Mouse (Mus musculus) erythroblast, embryonic 14.5 days (primary cell): ENCODE data around the gene Rab9b. TPM values are rescaled to one million over a fixed set of nuclear protein-coding genes. Genes with fewer than 3 reads are reported as not detected.

Experiments used
- H3K27me3 ChIP-seq: 2 replicates; pipeline ENCODE4 v1.6.1; 2012; ENCODE audit warnings: inconsistent platforms; ENCODE audit not compliant: control insufficient read depth
- H3K36me3 ChIP-seq: 2 replicates; pipeline ENCODE4 v1.6.1; 2012; ENCODE audit warnings: mild to moderate bottlenecking, inconsistent platforms; ENCODE audit not compliant: control insufficient read depth
- H3K4me1 ChIP-seq: 2 replicates; pipeline ENCODE4 v1.6.1; 2012; ENCODE audit warnings: inconsistent platforms; ENCODE audit not compliant: control insufficient read depth
- H3K4me3 ChIP-seq: replicated peaks from 2 replicates; pipeline ENCODE3; 2012; ENCODE audit warnings: moderate library complexity, mild to moderate bottlenecking, inconsistent platforms
- H3K9me3 ChIP-seq: 2 replicates; pipeline ENCODE4 v1.6.1; 2012; ENCODE audit warnings: low read length, inconsistent platforms, mixed read lengths; ENCODE audit not compliant: control insufficient read depth
- GATA1 ChIP-seq: IDR thresholded peaks from 2 replicates; pipeline ENCODE4 v1.6.1; 2012; ENCODE audit warnings: low read length, inconsistent platforms, mixed read lengths
- TAL1 ChIP-seq: IDR thresholded peaks from 3 replicates; pipeline ENCODE4 v1.6.1; 2012; ENCODE audit warnings: low read length, inconsistent platforms, mixed read lengths
- polyA plus RNA-seq: library from polyadenylated mRNA; stranded (reverse); fragments of >175 nt; gene quantifications from 2 replicates; pipeline ENCODE4 v1.2.3, GENCODE M21; 2012

Gene Rab9b
- polyA plus RNA-seq = not detected in 2 replicates

- H3K4me3 ChIP-seq = peak within 1 kb of the TSS; percentile 28
- no peaks in the 10 kb centered on the region for H3K9me3 ChIP-seq
- H3K4me1 ChIP-seq = no peaks in the 10 kb centered on the region; the same call in 1 of the 2 replicates
- peaks cover 7% of the 10 kb centered on the region for H3K27me3 ChIP-seq
- TF ChIP-seq GATA1 = no peak
- H3K36me3 ChIP-seq = no peaks in the 10 kb centered on the region
Measured at GRCm38 (mm10) chrX:136868061-136869040, at the start of gene Rab9b. Gene Rab9b (minus strand): TSS chrX:136868755.

- H3K36me3 ChIP-seq = no peaks in the 10 kb centered on the region
- TF ChIP-seq TAL1 (no peak), GATA1 (no peak)
- no peaks in the 10 kb centered on the region for H3K4me1 ChIP-seq
Measured at GRCm38 (mm10) chrX:136904369-136904768, 35.8 kb upstream of the Rab9b start.

DNA sequence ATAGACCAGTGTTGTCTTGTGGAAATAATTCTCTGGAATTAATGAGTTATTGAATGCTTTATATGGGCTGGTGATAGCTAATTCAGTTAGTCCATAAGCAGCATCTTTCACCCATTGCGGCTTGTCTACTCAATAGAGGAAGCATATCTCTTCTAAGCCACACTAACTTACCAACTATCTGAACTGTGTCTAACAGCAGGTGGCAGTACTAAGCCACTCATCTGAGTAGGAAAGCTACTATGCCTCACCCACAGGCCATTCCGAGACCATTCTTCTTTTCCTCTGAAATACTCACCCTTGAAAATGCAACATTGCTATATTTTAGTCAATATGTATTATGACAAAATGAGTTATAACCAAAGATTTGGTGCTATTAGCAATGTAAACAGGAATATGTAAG lies 27.2 kb upstream of the Rab9b start:
- Histone ChIP-seq H3K9me3 (no peaks in the 10 kb centered on the region), H3K36me3 (no peaks in the 10 kb centered on the region), H3K4me1 (no peaks in the 10 kb centered on the region), H3K4me3 (no peak overlapping the region), H3K27me3 (no peaks in the 10 kb centered on the region)
- no peak for TF ChIP-seq TAL1
- no peak for TF ChIP-seq GATA1

More at GRCm38 (mm10) chrX:136904369-136904768, 35.8 kb upstream of the Rab9b start:
- no peak overlapping the region for H3K4me3 ChIP-seq
- H3K27me3 ChIP-seq = no peaks in the 10 kb centered on the region
- no peaks in the 10 kb centered on the region for H3K9me3 ChIP-seq

- no peak for TF ChIP-seq GATA1
- no peak for TF ChIP-seq TAL1
- no peaks in the 10 kb centered on the region for H3K27me3 ChIP-seq
- H3K4me3 ChIP-seq = no peak overlapping the region
- no peaks in the 10 kb centered on the region for H3K4me1 ChIP-seq
- no peaks in the 10 kb centered on the region for H3K9me3 ChIP-seq
- H3K36me3 ChIP-seq = no peaks in the 10 kb centered on the region
Measured at GRCm38 (mm10) chrX:136850300-136850699, 18.3 kb downstream of the Rab9b start.

DNA sequence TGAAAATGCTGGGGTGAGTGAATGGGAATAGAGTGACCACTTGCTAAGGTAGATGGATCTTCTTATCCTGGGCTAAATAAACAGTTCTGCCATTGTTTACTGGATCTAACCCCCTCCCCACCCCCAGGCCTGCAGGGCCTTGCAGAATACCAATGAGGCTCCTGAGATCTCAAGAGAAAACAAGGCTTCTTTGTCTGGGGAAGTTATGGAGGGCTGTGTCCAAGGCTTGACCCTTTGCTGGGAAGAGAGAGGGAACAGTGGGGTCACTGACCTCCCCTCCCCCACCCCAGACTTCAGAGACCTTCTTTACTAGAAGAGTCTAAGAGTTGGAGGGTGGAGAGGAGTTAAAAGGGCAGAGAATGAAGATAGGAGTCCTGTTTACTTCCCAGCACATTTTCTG lies 39.9 kb downstream of the Rab9b start:
- Histone ChIP-seq H3K4me3 (no peak overlapping the region), H3K4me1 (no peaks in the 10 kb centered on the region), H3K9me3 (no peaks in the 10 kb centered on the region), H3K27me3 (no peaks in the 10 kb centered on the region), H3K36me3 (no peaks in the 10 kb centered on the region)
- TF ChIP-seq GATA1 = no peak

GRCm38 (mm10) chrX:136825016-136825415 lies 43.5 kb downstream of the Rab9b start:
- H3K36me3 ChIP-seq = no peaks in the 10 kb centered on the region
- H3K4me3 ChIP-seq = no peak overlapping the region
- TF ChIP-seq GATA1 (no peak), TAL1 (no peak)
- no peaks in the 10 kb centered on the region for H3K4me1 ChIP-seq
- H3K9me3 ChIP-seq = no peaks in the 10 kb centered on the region
- 0 out of 2 replicates have a peak, but pooled peaks cover 2% of the 10 kb centered on the region for H3K27me3 ChIP-seq

- Histone ChIP-seq H3K36me3 (no peaks in the 10 kb centered on the region), H3K4me1 (no peaks in the 10 kb centered on the region), H3K9me3 (no peaks in the 10 kb centered on the region), H3K4me3 (no peak within 1 kb of the TSS), H3K27me3 (0 out of 2 replicates have a peak, but pooled peaks cover 2% of the 10 kb centered on the region)
- TF ChIP-seq GATA1 = no peak
- TF ChIP-seq TAL1 = no peak
Measured at GRCm38 (mm10) chrX:136822371-136822770, 46.2 kb downstream of the Rab9b start, which contains the start of gene Plp1. Gene Plp1 (plus strand): TSS chrX:136822671.

DNA sequence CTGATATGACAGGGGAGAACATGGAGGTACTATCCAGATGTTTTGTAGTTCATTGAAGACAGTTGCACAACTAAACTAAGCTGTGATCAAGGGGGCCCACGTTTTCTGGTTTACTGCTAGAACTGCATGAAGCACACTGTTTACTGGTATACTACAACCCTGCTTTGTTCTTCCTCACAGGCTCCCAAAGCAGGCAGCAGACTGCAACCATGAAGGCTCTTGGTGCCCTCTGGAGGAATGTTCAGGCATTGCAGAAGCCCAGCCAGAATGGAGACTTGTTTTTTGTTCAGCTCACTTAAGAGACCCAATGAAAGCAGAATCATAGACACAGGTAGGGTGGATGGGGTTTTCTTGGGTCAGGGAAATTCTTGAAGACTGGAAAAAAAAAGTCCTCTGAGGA lies 48.3 kb downstream of the Rab9b start:
- no peaks in the 10 kb centered on the region for H3K4me1 ChIP-seq
- 0 out of 2 replicates have a peak, but pooled peaks cover 2% of the 10 kb centered on the region for H3K27me3 ChIP-seq
- no peaks in the 10 kb centered on the region for H3K36me3 ChIP-seq
- no peaks in the 10 kb centered on the region for H3K9me3 ChIP-seq
- TF ChIP-seq TAL1 (no peak), GATA1 (no peak)
- H3K4me3 ChIP-seq = no peak overlapping the region

DNA sequence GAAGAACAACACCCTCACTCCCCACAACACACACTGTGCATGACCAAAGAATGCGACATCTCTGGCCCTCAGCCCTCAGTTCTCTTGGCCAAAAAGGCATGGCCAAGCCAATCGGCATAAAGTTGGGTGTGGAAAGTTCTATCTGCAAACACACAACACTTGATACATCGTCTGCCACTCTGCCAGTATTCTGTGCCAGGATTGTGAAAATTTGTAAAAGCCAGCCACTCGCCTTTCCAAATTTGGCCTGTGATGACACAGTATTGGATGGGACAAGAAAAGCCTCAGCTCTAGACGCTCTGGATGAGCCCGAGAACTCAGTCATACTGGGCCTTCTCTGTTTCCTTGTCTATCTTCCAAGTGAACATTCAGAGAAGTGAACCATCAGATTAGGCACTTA lies 48.8 kb downstream of the Rab9b start:
- Histone ChIP-seq H3K4me1 (no peaks in the 10 kb centered on the region), H3K27me3 (0 out of 2 replicates have a peak, but pooled peaks cover 2% of the 10 kb centered on the region), H3K36me3 (no peaks in the 10 kb centered on the region), H3K4me3 (no peak overlapping the region), H3K9me3 (no peaks in the 10 kb centered on the region)
- no peak for TF ChIP-seq GATA1
- no peak for TF ChIP-seq TAL1

Other genes starting within 250 kb of the Rab9b start
- not detected in 2 replicates for gene Tceal1, start 160.8 kb downstream of the Rab9b start, polyA plus RNA-seq
- 17.3 and 24.0 TPM in 2 replicates for gene Morf4l2, start 125.1 kb downstream of the Rab9b start, polyA plus RNA-seq
- gene Glra4, start 88.6 kb downstream of the Rab9b start, polyA plus RNA-seq = not detected in 2 replicates
- 0.01 TPM in 1 of 2 replicates, not detected in the other for gene Plp1, start 46.1 kb downstream of the Rab9b start, polyA plus RNA-seq
- not detected in 2 replicates for gene H2bfm, start 58.6 kb upstream of the Rab9b start, polyA plus RNA-seq
- not detected in 2 replicates for gene Tmsb15b2, start 106.7 kb upstream of the Rab9b start, polyA plus RNA-seq
- gene Tmsb15l, start 108.1 kb upstream of the Rab9b start, polyA plus RNA-seq = not detected in 2 replicates
- not detected in 2 replicates for gene Tmsb15b1, start 108.1 kb upstream of the Rab9b start, polyA plus RNA-seq
- not detected in 2 replicates for gene Zcchc18, start 124.4 kb upstream of the Rab9b start, polyA plus RNA-seq
- gene Slc25a53, start 169.5 kb upstream of the Rab9b start, polyA plus RNA-seq = not detected in 2 replicates
- under 0.01 TPM in 1 of 2 replicates, not detected in the other for gene Fam199x, start 180.8 kb upstream of the Rab9b start, polyA plus RNA-seq